Mouse (Mus musculus) CD4-positive helper T cell, adult 2 months (primary cell): ENCODE data around the gene Lexm.

Experiments used
- DNase-seq: peaks from one replicate; pipeline ENCODE4 v3.0.0-alpha.2; 2012; ENCODE audit warnings: low read depth, missing footprints, low spot score

Gene Lexm

DNA sequence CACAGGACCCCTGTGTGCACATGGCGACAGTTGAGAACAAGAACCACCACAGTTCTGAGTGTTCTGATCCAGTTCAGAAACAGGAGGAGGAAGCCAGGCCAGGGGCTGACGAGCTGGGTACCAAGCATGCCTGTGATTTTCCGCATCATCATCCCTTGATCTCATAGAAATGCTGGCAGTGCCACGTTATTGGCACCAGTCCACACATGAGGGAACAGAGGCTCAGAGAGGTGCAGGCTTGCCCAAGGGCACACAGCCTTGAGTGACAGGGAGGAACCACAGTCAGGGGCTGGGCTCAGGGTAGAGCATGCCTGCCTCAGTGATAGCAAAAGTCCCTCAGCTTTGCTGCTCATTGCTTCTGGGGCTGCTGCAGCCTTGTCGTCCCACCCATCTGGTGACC lies 10.8 kb upstream of the Lexm start:
- DNase-seq, result no peak

GRCm38 (mm10) chr4:106624271-106624670 lies 7.2 kb upstream of the Lexm start:
- DNase-seq, result no peak

GRCm38 (mm10) chr4:106622712-106623111 lies 5.7 kb upstream of the Lexm start:
- no peak for DNase-seq

DNA sequence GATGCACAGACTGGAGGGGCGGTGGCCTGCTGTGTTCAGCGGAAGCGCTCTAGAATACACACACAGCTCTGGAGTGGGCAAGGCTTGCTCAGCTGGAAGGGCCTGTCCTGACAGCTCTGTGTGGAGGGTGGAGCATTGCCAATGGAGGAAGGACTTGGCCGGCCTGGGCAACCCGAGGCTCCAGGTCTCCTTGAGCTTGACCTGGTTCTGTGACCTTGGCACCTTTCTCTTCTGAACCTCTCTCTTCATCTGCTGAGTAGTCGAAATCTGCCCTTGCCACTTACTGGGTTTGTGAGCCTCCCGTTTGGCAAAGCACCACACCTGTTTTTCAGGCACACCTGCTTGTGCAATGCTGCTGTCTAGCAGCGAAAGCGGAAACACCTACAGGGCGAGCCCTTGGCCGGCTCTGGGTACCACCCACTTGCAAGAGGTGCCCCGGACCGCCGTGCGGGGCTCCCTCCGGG lies 5.0 kb upstream of the Lexm start, which contains the start of gene Ttc22:
Ttc22 (plus strand) TSS at position 403 of the 464 bp plus-strand sequence.
- no peak for DNase-seq

- DNase-seq, result no peak
These were observed 4.4 kb upstream of the Lexm start for GRCm38 (mm10) chr4:106621428-106621827.

DNA sequence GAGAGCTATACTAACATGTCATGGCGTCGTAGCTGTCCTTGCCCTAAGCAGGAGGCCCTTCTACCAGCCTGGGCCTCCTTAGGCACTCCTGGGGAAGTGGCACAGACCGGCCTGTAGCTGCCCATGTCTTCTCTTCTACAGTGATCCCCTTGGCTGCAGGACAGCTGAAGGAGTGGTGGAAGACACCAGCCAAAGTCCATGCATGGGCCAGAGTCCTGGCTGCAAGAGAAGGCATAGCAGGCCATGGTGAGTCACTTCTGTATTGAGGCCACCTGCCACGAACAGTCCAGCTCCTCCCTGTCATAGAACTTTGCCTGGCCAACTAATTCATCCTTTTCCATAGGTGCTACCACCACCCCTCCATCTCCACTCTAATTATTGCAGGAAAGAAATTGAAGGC lies 1.9 kb upstream of the Lexm start:
- no peak for DNase-seq

- peak; percentile 31 for DNase-seq
These were observed 1.4 kb downstream of the Lexm start for GRCm38 (mm10) chr4:106615637-106616036.

DNA sequence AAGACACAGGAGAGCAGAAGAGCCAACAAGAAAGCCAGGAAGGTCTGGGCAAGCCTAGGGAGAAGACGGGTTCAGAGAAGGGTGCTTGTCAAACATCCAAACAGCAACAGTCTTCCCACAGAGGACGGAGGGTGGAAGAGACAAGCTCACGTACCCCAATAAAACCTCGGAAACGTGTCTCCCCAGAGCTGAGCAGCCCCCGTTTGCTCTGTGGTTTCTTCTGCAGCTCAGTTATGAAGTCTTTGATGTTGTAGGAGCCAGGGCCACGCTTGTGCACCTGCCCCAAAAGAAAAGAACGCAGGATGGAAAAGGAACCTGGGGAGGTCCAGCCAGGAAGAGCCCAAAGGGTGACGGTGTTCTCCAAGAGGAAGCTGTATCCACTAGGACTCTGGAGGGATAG lies 2.2 kb downstream of the Lexm start:
- DNase-seq, result no peak

DNA sequence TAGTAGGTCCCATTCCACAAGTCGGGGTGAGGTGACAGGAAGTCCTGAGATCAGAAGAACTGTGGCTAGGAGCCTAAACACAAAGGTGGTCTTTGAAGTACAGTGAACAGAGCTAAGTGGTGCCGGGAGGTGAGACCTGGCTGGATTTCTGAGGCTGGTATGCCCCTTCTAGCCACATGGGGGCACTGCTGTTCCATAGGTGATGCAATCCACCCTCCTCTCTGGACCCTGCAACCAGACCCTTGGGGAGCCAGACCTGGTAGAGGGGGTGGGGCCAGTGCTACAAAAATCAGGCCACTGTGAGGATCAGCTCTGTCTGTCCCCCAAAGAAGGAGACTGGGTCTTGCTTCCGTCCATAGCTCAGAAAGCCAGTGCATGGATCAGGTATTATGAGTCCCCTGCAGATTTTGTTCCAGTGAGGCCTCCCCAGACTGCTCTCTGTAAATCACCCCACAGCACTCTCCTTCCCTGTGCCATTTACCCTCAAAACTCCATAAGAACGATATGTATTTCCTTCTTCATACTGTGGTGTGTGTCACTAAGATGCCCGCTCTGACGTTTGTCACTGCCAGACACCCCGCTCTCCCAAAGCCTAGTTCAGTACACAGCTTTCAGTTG lies 2.8 kb downstream of the Lexm start:
- DNase-seq, result peak; percentile 59

DNA sequence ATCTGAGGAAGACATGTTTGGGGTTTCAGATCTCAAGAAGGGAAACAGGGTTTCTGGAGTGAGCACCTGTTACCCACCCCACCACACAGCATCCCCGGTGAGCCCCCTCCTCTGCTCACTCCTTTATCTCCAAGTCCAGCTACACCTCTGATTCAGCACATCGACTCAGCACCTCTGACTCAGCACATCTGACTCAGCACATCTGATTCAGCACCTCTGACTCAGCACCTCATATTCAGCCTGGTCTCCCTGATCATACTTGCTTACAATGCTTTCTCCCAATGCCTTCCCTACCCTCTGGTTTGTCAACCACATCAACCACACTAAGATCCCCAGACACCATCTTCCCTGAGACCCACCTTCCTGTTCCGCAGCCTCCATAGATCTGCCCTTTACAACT lies 3.5 kb downstream of the Lexm start:
- DNase-seq, result no peak

- no peak for DNase-seq
These were observed 3.9 kb downstream of the Lexm start for GRCm38 (mm10) chr4:106613105-106613504.

DNA sequence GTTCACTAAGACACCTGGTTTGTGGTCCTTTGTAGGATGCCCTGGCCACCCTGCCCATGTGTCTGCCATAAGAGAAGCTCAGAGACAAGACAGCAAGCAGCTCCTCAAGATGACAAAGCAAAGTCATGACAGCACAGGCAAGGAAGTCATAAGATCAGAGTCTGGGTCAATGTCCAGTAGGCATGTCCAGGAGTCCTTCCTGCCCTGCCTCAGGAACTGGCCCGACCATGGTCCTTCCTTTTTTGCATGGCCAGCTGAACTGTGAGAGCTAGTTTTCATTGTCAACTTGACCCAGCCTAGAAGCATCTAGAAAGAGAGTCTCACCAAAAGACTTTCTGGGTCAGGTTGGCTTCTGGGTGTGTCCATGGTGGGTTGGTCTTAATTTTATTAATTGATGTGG lies 9.1 kb downstream of the Lexm start:
- DNase-seq, result no peak

DNA sequence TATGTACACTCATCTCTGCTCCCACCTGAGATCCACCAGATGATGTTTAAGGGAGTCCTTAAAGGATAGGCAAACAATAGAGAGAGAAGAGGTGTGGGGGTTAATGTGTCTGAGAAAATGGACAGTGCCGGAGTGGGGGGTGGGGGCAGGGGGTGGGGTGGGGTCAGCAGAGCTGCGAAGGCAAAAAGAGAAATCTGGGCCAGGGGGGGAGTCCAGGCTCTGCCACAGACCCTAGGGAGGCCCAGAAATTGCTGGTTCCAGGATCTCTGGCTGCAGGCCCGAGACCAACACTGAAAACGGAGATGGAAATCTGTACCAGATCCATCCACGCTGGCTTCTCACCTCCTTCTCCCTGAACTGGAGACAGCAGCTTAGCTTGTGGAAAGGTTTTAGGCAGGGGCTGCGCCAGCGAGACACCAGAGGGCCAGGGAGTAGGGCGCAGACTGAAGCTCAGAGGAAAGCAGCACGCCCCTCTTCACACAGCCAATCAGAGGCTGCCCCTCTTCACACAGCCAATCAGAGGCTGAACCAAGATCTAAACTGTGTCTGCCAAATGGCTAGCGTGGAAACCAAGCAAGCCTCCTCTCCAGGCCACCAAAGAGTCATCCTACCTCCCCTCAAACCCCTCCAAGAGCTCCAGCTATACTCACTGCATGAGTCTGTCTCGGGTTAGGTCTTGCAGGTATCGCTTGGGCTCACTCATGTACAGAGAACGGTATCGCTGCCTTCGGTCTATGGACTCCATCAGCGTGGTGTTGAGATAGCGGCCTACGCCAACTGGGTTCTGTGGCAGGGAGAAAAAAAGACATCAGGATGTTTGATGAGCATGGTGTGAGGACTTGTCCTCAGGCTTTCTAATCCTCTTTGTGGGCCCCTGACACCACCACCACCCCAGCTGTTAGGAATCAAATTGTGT lies 10.1 kb downstream of the Lexm start:
- no peak for DNase-seq

DNA sequence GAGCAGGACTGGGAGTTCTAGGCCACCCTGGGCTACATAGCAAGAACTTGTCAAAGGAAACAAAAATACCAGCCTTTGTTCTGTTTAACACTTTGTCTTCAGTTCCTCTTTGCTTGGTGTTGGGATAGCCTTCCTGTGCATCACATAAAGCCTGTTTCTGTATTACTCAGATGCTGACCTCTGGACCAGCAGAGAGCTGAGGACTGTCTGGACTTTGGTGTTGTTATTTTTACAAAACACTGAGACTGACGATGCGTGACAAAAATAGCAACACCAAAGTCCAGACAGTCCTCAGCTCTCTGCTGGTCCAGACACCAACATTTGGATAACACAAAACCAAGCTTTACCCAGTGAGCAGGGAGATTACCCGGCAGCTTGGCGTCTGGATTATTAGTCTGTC lies 16.3 kb downstream of the Lexm start:
- DNase-seq, result no peak

GRCm38 (mm10) chr4:106599415-106599814 lies 17.6 kb downstream of the Lexm start:
- DNase-seq, result no peak

GRCm38 (mm10) chr4:106597741-106598140 lies 19.3 kb downstream of the Lexm start:
- no peak for DNase-seq

DNA sequence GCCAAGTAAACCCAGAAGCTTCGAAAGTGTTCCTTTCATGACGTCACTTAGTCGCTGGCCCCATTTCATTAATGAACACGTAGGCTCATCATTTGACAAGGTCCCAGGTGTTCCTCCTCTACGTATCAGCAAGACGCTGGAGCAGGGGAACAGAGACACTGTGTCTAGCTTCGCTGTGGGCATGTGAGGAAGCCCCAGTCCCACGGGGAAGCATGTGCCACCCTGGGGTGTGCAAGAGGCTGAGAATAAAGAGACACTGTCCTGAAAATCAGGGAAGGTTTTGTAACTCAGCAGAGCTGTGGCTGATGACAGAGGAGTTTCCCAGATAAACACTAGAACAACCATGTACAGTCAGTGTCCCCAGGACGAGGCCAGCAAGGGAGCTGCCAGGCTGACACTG lies 20.0 kb downstream of the Lexm start:
- no peak for DNase-seq

GRCm38 (mm10) chr4:106596200-106596599 lies 20.8 kb downstream of the Lexm start:
- DNase-seq, result no peak

DNA sequence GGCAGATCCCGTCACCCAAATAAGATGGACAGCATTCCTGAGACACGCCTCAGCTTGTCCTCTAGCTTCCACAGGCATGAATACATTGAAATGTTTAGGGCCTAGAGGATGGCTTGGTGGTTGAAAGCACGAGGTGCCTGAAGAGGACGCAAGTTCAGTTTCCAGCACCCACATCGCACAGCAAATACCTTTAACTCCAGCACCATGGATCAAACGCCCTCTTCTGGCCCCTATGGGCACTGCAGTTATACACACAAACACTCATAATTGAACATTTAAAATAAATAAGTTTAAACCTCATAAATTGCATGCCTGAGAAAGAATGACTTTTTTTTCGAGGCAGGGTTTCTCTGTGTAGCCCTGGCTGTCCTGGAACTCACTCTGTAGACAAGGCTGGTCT lies 23.4 kb downstream of the Lexm start:
- DNase-seq, result no peak

- DNase-seq, result no peak
These were observed 26.2 kb downstream of the Lexm start for GRCm38 (mm10) chr4:106590871-106591270.

DNA sequence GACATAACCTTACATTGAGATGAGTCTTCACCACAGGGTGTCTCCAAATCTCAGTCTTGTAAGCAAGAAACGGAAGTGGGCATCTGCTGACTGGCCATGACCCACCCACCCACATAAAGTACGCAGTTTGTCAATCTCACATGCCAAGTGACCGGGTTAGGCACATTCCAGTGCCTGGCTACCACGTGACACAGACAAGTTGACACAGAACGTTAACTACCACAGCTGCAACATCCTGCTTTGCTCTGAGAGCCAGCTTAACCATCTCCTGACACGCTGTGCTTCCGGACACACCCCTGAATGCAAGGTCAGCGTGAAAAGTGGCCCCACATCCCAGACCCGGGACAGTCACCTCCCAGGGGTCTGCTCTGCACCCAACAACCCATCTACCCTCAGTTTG lies 26.9 kb downstream of the Lexm start:
- DNase-seq, result peak; percentile 46

- no peak for DNase-seq
These were observed 30.0 kb downstream of the Lexm start for GRCm38 (mm10) chr4:106587075-106587474.

DNA sequence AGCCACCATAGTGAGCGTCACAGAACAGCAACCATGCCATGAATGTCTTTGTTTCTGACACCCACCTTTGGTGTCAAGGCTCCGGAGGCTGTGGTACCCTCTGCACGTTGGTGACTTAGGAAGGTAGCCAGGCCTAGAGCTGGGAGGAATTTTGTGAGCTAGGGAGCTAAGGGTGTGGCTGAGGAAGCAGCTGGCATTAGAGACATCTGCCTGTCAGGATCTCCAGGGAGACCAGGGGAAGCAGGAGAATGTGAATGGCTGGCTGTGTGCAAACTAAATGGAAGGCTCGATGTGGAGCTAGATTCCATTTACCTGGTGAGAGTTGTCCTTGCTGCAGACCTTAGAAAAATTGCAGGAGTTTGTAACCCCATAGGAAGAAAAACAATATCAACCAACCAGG lies 32.4 kb downstream of the Lexm start:
- DNase-seq, result no peak
